Comparison of ENCODE assay signal across 16 mouse cellular contexts in the genomic region with DNA sequence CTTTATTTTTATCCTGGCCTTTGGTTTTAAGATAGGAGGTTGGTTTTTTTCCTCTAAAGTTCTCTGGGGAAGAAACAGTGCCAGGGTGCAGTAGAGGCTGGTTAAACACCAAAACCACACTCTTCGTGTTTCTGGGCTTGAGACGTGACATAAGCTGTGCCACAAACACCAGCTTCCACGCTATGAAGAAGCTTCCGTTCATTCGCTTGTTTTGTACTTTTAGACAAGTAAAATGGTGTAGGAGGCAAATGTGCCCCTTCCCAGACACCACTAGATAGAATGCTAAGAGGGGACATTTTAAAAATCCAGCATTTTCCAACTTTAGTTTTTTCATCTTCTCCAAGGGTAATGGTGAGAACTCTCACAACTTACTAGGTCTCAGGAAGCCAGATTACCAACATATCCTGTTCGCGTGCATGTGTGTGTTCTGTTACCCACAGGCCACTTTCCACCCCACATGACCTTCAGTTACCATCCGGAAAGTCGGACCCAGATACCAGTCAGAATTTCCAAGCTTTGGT. TPM values are rescaled to one million over a fixed set of nuclear protein-coding genes. Genes with fewer than 3 reads are reported as not detected.
DNase-seq lines count a peak whose midpoint lies in the region; ATAC-seq and TF ChIP-seq lines count a peak whose summit lies in the region.
"Had no signal": no experiment of that assay in that cellular context is flagged by ENCODE, and none has a peak within 500 bp of the region (broad histone marks: within the 10 kb centered on the region; RNA-seq: fewer than 3 reads in every experiment).

No protein-coding gene starts in this region.

- H3K36me3 ChIP-seq in kidney, embryonic 15.5 days: peaks cover 17% of the 10 kb centered on the region

- H3K9ac ChIP-seq in kidney, embryonic 15.5 days: no peak overlapping the region
- H3K9ac ChIP-seq: embryonic facial prominence, embryonic 15.5 days; heart, embryonic 12.5 days had no signal

- WGBS in kidney, embryonic 15.5 days: 96% methylated on average over 9 of the region's 9 CpGs
- 12% methylated on average over 9 of the region's 9 CpGs for WGBS in bone marrow, adult 2 months

- no peaks in the 10 kb centered on the region for H3K9me3 ChIP-seq in kidney, embryonic 15.5 days (replicated peaks)
- H3K9me3 ChIP-seq: embryonic facial prominence, embryonic 15.5 days; heart, embryonic 12.5 days had no signal

- no peak overlapping the region for H3K4me2 ChIP-seq in kidney, embryonic 15.5 days
- H3K4me2 ChIP-seq: embryonic facial prominence, embryonic 15.5 days; heart, embryonic 12.5 days had no signal

- H3K4me1 ChIP-seq in kidney, embryonic 15.5 days: peaks cover 4% of the 10 kb centered on the region; the same call in 1 of the 2 replicates
- no peaks in the 10 kb centered on the region; the same call in 1 of the 2 replicates for H3K4me1 ChIP-seq in bone marrow, adult 2 months (ENCODE audit: control insufficient read depth, insufficient read depth, low read length)
- H3K4me1 ChIP-seq: embryonic facial prominence, embryonic 15.5 days had no signal

- ATAC-seq in kidney, embryonic 15.5 days (replicated peaks; ENCODE audit: low FRiP score): no peak
- ATAC-seq: forebrain, embryonic 16.5 days; hindbrain, embryonic 16.5 days had no signal

- no peak for TF ChIP-seq CTCF in bone marrow, adult 2 months (IDR thresholded peaks at IDR 0.05; ENCODE audit: control insufficient read depth, insufficient read depth, low read length)

- H3K27ac ChIP-seq in kidney, embryonic 15.5 days: peak overlapping the region; percentile 62; the same call in 1 of the 2 replicates
- H3K27ac ChIP-seq in bone marrow, adult 2 months (ENCODE audit: control insufficient read depth, insufficient read depth, low read depth, low read length, poor library complexity): peak overlapping the region; percentile 48; the same call in 1 of the 2 replicates
- H3K27ac ChIP-seq: embryonic facial prominence, embryonic 15.5 days had no signal

- H3K27me3 ChIP-seq in kidney, embryonic 15.5 days: no peaks in the 10 kb centered on the region
- H3K27me3 ChIP-seq: embryonic facial prominence, embryonic 15.5 days; heart, embryonic 12.5 days had no signal

- H3K4me3 ChIP-seq in kidney, embryonic 15.5 days (replicated peaks): no peak overlapping the region
- no peak overlapping the region for H3K4me3 ChIP-seq in bone marrow, adult 2 months (replicated peaks; ENCODE audit: control insufficient read depth, low read depth, low read length)
- H3K4me3 ChIP-seq: embryonic facial prominence, embryonic 15.5 days; heart, embryonic 12.5 days had no signal

- intact Hi-C loops in left cerebral cortex, postnatal 10 days (cut with DNase I): no loop called here

- no peak for TF ChIP-seq POLR2A in bone marrow, adult 2 months (IDR thresholded peaks at IDR 0.05; ENCODE audit: borderline replicate concordance, control insufficient read depth, low read depth, low read length)

- DNase-seq in kidney, adult 18-20 months: no peak
- peak; percentile 93 for DNase-seq in 416B (ENCODE audit: low read depth)
- peak; percentile 69 for DNase-seq in naive thymus-derived CD4-positive, alpha-beta T cell, adult 2 months (ENCODE audit: low read depth)
- DNase-seq in left cerebral cortex, postnatal 10 days (ENCODE audit: extremely low spot score in 1 of 2, low spot score in 2 of 2): no peak
- no peak for DNase-seq in cerebellum, postnatal 36 days
- DNase-seq in left cerebral cortex, adult 11 months (ENCODE audit: low spot score): no peak
- DNase-seq: B cell, adult 2 months; cerebellum, postnatal 25 days; gastrocnemius, postnatal 10 days; liver had no signal

RNA-seq across cellular contexts. Expression of a gene that starts 34.3 kb away (rescaled TPM):
- 23.5 and 24.4 TPM in 2 replicates for polyA plus RNA-seq in kidney, embryonic 15.5 days (2015; fragmentation: Nextera tagmentation; extraction: Ambion mirVana)
- polyA plus RNA-seq in bone marrow, adult 2 months (2011; ENCODE audit: insufficient read depth, insufficient read length, low replicate concordance, missing spikeins): 5.3 and 5.5 TPM in 2 replicates
- 100 to 1,000 TPM in 1 of 2 experiments, 10 to 100 TPM in 1; 99.9 to 101 TPM for total RNA-seq in left cerebral cortex, postnatal 10 days (2021)

RNA-seq across cellular contexts. Expression of a gene that starts 34.5 kb away (rescaled TPM):
- 17.5 and 18.2 TPM in 2 replicates for polyA plus RNA-seq in kidney, embryonic 15.5 days (2015; fragmentation: Nextera tagmentation; extraction: Ambion mirVana)
- polyA plus RNA-seq in bone marrow, adult 2 months (2011; ENCODE audit: insufficient read depth, insufficient read length, low replicate concordance, missing spikeins): 23.6 and 26.4 TPM in 2 replicates
- total RNA-seq in left cerebral cortex, postnatal 10 days (2021): 10 to 100 TPM; 21.8 to 24.9 TPM

Comparison
In these comparisons a context has a peak if more than half of its experiments do, and no peak if none do; other contexts are left out.
1. DNase-seq: peak in 416B (single experiment) and naive thymus-derived CD4-positive, alpha-beta T cell, adult 2 months (single experiment); none in kidney, adult 18-20 months (single experiment), left cerebral cortex, postnatal 10 days (0 of 2), cerebellum, postnatal 36 days (0 of 2) and left cerebral cortex, adult 11 months (single experiment).